ENCODE assay signal across 20 mouse cellular contexts in the genomic region with DNA sequence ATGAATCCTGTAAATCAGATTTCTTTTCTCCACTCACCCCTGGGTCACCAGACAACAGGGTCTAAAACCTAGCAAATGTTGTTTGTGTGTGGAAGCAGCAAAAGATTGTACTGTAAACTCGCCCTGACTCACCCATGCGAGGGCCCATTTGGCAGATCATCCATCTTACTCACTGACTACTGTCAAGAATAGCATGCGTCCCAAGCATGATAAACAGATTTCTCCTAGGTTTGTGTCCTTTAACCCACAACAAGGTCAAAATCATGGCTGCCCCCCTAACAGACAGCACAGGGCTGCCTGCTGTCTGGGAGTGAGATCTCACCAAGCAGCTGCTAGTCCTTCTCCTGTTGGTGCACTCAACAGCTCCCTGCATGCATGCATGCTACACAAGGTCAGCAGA.
"Had no signal": no experiment of that assay in that cellular context is flagged by ENCODE, and none has a peak within 500 bp of the region (broad histone marks: within the 10 kb centered on the region; RNA-seq: fewer than 3 reads in every experiment).

No protein-coding gene starts in this region.

- H3K27me3 ChIP-seq: liver, embryonic 12.5 days; liver, embryonic 15.5 days; lung, embryonic 15.5 days; megakaryocyte, embryonic 14.5 days; midbrain, embryonic 13.5 days; neural tube, embryonic 13.5 days had no signal

- H3K4me1 ChIP-seq: liver, embryonic 12.5 days; liver, embryonic 15.5 days; lung, embryonic 15.5 days; midbrain, embryonic 10.5 days had no signal

- H3K9ac ChIP-seq: liver, embryonic 12.5 days; liver, embryonic 15.5 days; lung, embryonic 15.5 days; midbrain, embryonic 13.5 days; neural tube, embryonic 13.5 days had no signal

- ATAC-seq: liver, embryonic 12.5 days; midbrain, embryonic 13.5 days; midbrain, embryonic 16.5 days had no signal

- H3K4me3 ChIP-seq: layer of hippocampus, adult 2 months; liver, embryonic 12.5 days; liver, embryonic 15.5 days; lung, embryonic 15.5 days; megakaryocyte, embryonic 14.5 days; midbrain, embryonic 10.5 days; midbrain, embryonic 13.5 days; myocyte; neural tube, embryonic 13.5 days had no signal

- H3K4me2 ChIP-seq: liver, embryonic 12.5 days; liver, embryonic 15.5 days; lung, embryonic 15.5 days; midbrain, embryonic 13.5 days; neural tube, embryonic 13.5 days had no signal

- DNase-seq: kidney, postnatal 25 days; layer of hippocampus, adult 9-11 months; liver; lung, adult 18-20 months; lung, postnatal 10 days; lung, postnatal 36 days; retina, postnatal 1 day; thymus, adult 18-20 months; thymus, postnatal 36 days had no signal

- H3K27ac ChIP-seq: kidney, postnatal 0 days; layer of hippocampus, adult 2 months; liver, embryonic 12.5 days; liver, embryonic 15.5 days; lung, embryonic 15.5 days; midbrain, embryonic 10.5 days; midbrain, embryonic 13.5 days; neural tube, embryonic 13.5 days had no signal

- H3K9me3 ChIP-seq: liver, embryonic 12.5 days; liver, embryonic 15.5 days; lung, embryonic 15.5 days; megakaryocyte, embryonic 14.5 days; midbrain, embryonic 10.5 days; midbrain, embryonic 13.5 days; neural tube, embryonic 13.5 days had no signal
